Mouse (Mus musculus): ENCODE measurements at regions not wholly inside any gene's neighbourhood (a gene's known extent, or its start where the extent isn't known, plus 50 kb on each side); places are given as distances from the start of the nearest gene placed in this dataset.
"Not testable (repeated sequence)": the region's sequence is repeated elsewhere in the genome, so short reads cannot be mapped to it uniquely, and the experiment has no call there.

GRCm38 (mm10) chr12:54519370-54519769 is 137.0 kb downstream of the Sptssa start:
- DNase-seq (ENCODE audit: low spot score in 2 of 2), result no peak

GRCm38 (mm10) chr12:54517265-54517664 is 139.1 kb downstream of the Sptssa start:
- DNase-seq (ENCODE audit: low spot score in 2 of 2), result no peak

GRCm38 (mm10) chr12:54516463-54516862 is 139.9 kb downstream of the Sptssa start:
- no peak for DNase-seq (ENCODE audit: low spot score in 2 of 2)

- not testable (repeated sequence) for DNase-seq (ENCODE audit: low spot score in 2 of 2)
These were observed 140.3 kb downstream of the Sptssa start for GRCm38 (mm10) chr12:54516039-54516438.

DNA sequence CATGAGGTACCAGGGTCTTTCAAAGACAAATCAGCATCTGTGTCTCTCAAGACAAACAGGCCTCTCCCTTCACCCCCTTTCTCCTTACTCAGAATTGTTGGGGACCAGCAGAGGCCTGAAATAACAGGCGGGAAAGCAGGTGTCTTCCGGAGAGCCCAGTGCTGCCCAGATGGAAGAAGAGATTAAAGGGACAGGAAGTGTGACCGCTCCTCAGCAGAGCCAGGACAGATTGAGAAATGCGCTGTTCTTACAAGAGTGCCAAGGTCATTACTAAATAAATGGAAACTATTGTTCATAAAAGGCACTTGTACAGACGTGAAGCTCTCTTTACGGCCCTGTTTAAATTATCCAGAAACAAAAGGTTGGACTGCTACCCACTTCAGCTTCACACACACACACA is 146.5 kb downstream of the Sptssa start:
- peak in 1 of 2 experiments; percentile 5 for DNase-seq (ENCODE audit: low spot score in 2 of 2)

DNA sequence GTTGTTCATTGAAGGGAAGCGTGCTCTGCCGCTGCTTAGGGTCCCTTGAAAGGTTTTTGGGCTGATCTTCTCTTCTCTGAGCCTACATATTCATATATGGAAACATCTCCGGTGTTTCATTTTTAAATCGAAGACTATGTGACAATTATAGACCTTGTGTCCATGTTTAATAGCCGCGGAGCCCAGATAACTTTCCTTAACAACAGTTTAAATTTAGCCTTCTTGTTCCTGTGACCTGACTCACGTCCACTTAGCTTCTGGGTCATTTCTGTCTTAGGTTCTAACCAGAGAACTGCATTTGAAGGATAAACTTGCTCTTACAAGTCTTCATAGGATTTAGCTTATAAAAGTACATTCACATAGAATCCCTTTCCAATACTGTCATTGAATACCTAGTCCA is 153.6 kb downstream of the Sptssa start:
- DNase-seq (ENCODE audit: low spot score in 2 of 2), result no peak

DNA sequence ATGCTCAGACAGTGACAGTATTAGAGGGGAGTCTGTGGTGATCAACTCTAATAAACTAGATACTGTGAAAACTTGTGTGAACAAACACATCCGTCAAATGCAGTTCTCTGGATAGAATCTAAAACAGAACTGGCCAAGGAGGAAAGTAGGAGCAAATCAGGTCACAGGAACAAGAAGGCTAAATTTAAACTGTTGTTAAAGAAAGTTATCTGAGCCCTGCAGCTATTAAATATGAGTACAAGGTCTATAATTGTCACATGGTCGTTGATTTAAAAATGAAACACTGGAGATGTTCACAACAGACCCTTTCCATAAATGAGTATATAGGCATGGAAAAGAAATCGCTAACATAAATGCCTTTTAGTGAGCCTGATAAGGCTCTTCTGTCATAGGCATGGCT is 156.4 kb downstream of the Sptssa start:
- no peak for DNase-seq (ENCODE audit: low spot score in 2 of 2)

DNA sequence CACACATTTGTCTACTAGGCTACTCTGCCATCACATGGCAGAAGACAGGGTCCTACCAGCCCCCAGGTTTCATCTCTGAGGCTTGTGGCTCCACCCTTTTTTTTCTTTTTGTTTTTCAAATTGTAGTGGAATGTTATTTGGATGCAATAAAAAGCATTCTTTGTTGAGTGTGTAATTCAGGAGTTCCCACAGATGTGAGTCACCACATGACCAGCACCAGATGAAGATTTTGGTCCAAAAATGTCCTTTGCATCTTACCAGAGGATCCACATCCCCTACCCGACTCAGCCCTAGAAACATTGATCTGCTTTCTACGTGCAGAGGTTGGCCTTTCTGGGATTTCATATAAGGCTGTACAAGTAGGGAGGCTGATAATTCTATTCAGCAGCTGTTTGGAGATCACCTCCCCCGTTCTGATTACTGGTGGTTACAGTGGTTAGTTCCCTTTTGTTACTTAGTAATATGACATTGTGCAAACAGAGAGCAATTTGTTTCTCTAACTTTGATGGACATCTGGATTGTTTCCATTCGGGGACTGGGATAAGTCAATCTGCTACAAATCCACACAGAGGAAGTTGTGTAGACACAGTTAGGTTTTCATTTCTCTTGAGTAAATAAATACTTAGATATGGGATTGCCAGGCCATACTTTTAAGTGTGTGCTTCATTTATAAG is 160.5 kb downstream of the Sptssa start:
- no peak for DNase-seq (ENCODE audit: low spot score in 2 of 2)

- DNase-seq (ENCODE audit: low spot score in 2 of 2), result no peak
These were observed 161.5 kb downstream of the Sptssa start for GRCm38 (mm10) chr12:54494756-54495375.

DNA sequence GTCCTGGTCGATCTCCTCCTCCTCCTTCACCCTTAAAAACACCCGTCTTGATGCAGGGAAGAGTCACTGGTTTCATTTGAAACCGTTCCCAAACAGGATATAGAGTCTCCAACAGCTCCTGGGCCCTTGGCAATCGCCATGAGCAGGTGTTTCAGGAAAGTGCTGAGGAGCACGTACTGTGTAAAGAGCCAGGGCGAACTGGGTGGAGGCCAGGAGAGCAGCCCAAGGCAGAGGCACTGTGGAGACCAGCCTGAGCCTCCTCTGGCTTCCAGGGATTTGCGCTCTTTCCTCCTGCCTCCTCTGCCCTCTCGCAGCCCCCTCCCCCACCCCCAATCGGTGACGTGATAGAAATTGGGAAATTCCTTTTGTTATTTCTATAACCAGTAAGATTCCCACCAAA is 163.6 kb downstream of the Sptssa start:
- DNase-seq (ENCODE audit: low spot score in 2 of 2), result no peak

GRCm38 (mm10) chr12:54490460-54490859 is 165.9 kb downstream of the Sptssa start:
- no peak for DNase-seq (ENCODE audit: low spot score in 2 of 2)

DNA sequence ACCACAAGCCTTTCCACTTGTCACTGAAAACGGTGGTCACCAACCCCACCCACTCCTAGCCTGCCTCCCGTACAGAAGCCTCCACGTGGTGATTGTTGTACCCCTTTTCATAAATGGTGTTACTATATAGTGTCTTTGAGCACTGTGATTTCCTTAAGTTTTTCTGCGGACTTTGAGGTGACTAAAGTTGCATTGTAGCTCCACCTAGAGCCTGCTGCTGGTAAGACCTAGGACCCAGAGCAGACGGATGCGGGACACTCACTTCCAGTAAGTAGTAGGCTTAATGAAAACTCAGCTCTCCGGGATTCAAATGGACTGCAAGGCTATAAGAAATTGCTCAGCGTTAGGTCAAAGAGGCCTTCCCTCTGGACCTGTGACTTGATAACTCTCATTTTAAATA is 166.7 kb downstream of the Sptssa start:
- peak; percentile 58 to 66 for DNase-seq (ENCODE audit: low spot score in 2 of 2)

DNA sequence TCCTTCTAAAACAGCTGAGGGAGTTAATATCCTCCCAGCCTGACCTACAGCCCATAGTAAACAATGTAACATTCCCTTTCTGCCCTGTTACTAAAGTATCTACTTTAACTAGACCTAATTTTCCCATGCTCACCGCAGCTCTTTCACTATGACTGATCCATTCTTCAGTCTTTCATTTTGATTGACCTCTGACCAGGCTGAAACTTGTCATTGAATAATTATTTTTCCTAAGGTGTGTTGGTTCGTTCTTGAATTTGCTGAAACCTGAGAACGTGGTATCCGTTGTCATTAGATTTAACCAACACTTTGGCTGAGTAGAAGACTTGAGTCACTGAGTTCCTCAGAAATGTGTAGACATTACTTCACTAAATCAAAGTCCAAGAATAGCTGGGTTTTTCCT is 168.7 kb downstream of the Sptssa start:
- DNase-seq (ENCODE audit: low spot score in 2 of 2), result no peak

DNA sequence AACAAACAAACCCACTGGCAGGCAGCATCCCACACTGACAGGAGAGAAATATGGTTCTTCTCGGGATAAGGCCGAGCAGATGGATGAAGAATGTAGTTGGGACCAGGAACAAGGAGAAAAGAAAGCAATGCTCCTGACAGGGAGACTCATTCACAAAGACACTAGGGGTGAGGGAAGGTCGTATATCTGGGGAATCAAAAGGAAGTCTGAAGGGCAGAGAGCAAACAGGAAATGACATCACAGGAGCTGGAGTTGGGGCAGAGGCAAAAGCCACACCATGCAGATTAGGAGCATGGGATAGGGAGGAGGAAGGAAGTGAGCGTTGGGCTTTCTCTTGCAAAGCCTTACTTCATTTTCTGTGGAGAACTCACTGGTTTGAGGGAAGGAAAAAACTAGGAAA is 174.4 kb downstream of the Sptssa start:
- DNase-seq (ENCODE audit: low spot score in 2 of 2), result no peak

- DNase-seq (ENCODE audit: low spot score in 2 of 2), result no peak
These were observed 176.5 kb downstream of the Sptssa start for GRCm38 (mm10) chr12:54479841-54480240.

- DNase-seq (ENCODE audit: low spot score in 2 of 2), result no peak
These were observed 183.5 kb downstream of the Sptssa start for GRCm38 (mm10) chr12:54472881-54473280.

GRCm38 (mm10) chr12:54472407-54472806 is 184.0 kb downstream of the Sptssa start:
- DNase-seq (ENCODE audit: low spot score in 2 of 2), result no peak

- no peak for DNase-seq (ENCODE audit: low spot score in 2 of 2)
These were observed 188.7 kb downstream of the Sptssa start for GRCm38 (mm10) chr12:54467635-54468034.

DNA sequence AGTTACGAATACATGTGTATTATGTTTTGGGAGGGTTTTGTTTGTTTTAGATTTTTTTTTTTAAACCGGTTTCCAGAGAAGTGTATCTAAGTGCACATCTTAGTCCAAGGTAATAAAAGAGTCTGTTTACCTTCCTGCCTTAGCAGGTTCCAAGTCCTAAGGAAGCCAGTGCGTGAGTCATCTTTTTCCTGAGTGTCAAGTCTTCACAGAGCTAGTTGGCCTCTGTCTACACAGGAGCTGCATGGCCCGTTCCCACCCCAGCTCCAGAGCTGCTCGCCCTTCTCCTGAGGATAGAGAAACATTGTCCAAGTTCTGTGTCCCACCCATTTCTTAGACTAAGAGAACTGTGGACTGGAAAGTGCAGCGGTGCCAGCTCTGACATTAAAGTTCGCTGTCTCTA is 192.6 kb downstream of the Sptssa start:
- DNase-seq (ENCODE audit: low spot score in 2 of 2), result no peak

GRCm38 (mm10) chr12:54461411-54461810 is 195.0 kb downstream of the Sptssa start:
- no peak for DNase-seq (ENCODE audit: low spot score in 2 of 2)

DNA sequence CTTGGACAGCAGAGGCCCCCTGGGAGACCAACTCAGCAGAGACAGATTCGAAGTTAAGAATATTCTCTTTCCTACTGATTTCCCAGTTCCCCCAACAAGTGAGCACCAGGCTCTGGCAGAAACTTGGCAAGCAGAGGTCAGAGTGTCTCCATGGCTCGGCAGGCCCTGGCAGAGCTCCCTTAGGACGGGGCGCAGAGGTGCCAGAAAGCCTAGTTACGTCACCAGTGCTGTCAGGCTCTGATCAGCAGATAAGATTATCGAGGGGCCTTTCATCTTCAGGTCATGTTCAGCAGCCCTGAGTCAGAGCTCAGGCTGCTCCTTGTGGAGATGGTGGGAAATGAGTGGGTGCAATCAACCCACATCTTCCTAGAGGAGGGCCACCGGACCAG is 196.2 kb downstream of the Sptssa start:
- peak; percentile 42 to 54 for DNase-seq (ENCODE audit: low spot score in 2 of 2)

GRCm38 (mm10) chr12:54459462-54460134 is 196.8 kb downstream of the Sptssa start:
- no peak for DNase-seq (ENCODE audit: low spot score in 2 of 2)

- DNase-seq (ENCODE audit: low spot score in 2 of 2), result no peak
These were observed 199.6 kb downstream of the Sptssa start for GRCm38 (mm10) chr12:54456731-54457130.
